Mouse (Mus musculus): ENCODE data around the gene Msh5. TPM values are rescaled to one million over a fixed set of nuclear protein-coding genes. Genes with fewer than 3 reads are reported as not detected.
A peak's percentile ranks its signal among the peaks of the same experiment; 100 is the strongest.

Msh5 gene
- polyA plus RNA-seq, 1 experiment = 2.4 TPM

DNA sequence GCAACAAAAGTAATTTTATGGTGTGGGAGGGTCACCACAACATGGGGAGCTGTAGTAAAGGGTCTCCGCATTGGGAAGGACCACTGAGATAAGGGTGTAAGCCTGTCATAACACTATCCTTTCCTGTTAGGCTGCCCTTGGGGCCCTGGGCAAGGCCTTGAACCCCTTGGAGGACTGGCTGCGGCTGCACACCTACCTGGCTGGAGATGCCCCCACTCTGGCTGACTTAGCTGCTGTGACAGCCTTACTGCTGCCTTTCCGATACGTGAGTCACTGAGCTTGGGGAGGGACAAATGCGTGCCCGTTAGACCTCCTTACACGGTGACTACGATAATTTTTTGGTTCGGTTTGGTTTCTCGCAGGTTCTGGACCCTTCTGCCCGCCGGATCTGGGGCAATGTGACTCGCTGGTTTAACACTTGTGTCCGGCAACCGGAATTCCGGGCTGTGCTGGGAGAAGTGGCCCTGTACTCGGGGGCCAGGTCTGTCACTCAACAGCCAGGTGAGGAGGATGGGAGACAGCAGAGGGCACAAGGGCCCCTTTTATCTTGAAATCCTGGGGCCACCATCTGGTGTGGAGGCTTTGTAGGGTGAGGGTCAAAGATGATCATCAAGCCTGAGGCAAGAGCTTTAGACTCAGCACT, 42.3 kb downstream of the Msh5 start:
- TF ChIP-seq CTCF (IDR thresholded peaks at IDR 0.05; ENCODE audit: low read depth, low read length) (no peak), POLR2A (IDR thresholded peaks at IDR 0.05; ENCODE audit: borderline replicate concordance, low read depth, low read length) (no peak)
- no peak overlapping the region for H3K4me3 ChIP-seq (ENCODE audit: insufficient read depth, low read length)
- H3K27ac ChIP-seq (ENCODE audit: insufficient read depth, low read depth, low read length) = no peak overlapping the region
- H3K4me1 ChIP-seq (ENCODE audit: control insufficient read depth, insufficient read depth, low read length) = peaks cover 8% of the 10 kb centered on the region

GRCm38 (mm10) chr17:35003022-35003838, 43.3 kb downstream of the Msh5 start:
- TF ChIP-seq POLR2A (IDR thresholded peaks at IDR 0.05; ENCODE audit: borderline replicate concordance, low read depth, low read length) (no peak), CTCF (IDR thresholded peaks at IDR 0.05; ENCODE audit: low read depth, low read length) (no peak)
- H3K4me3 ChIP-seq (ENCODE audit: insufficient read depth, low read length) = peak overlapping the region; percentile 91; the same call in 1 of the 2 replicates
- H3K4me1 ChIP-seq (ENCODE audit: control insufficient read depth, insufficient read depth, low read length) = peaks cover 10% of the 10 kb centered on the region
- H3K27ac ChIP-seq (ENCODE audit: insufficient read depth, low read depth, low read length) = no peak overlapping the region

DNA sequence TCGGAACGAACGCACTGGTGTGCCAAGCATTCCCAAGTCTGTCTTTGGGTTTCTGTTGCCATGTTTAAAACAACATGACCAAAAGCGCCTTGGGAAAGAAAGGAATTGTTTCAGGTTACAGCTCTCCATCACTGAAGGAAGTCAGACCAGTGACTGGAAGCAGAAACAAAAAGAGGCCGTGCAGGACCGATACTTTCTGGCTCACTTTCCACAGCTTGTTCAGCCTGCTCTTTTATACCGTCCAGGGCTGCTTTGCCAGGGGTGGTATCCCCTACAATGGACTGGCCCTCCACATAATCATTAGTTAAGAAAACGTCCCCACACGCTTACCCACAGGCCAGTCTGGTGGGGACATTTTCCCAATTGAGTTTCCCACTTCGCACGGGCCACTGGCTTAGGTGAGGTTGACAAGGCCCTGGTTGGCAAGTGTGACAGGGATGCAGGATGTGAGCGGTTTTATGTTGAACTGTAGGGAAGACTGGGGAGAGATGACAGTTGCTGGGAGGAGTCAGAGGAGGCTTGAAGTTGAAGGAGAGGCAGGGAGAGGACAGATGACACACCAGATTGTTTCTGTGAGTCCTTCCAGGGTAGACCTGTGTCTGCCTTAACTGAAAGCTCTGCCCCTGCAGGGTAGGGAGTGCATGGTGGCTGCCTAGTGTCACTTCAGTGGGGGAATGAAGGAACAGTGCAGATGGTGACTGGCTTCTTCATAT, 44.2 kb downstream of the Msh5 start:
- Histone ChIP-seq H3K4me3 (ENCODE audit: insufficient read depth, low read length) (peak overlapping the region; percentile 91), H3K4me1 (ENCODE audit: control insufficient read depth, insufficient read depth, low read length) (peaks cover 18% of the 10 kb centered on the region), H3K27ac (ENCODE audit: insufficient read depth, low read depth, low read length) (peak overlapping the region; percentile 96)
- TF ChIP-seq CTCF (IDR thresholded peaks at IDR 0.05; ENCODE audit: low read depth, low read length) (no peak), POLR2A (IDR thresholded peaks at IDR 0.05; ENCODE audit: borderline replicate concordance, low read depth, low read length) (no peak)

GRCm38 (mm10) chr17:35001452-35002152, 44.9 kb downstream of the Msh5 start:
- TF ChIP-seq CTCF (IDR thresholded peaks at IDR 0.05; ENCODE audit: low read depth, low read length) = no peak
- Histone ChIP-seq H3K4me3 (ENCODE audit: insufficient read depth, low read length) (peak overlapping the region; percentile 91), H3K4me1 (ENCODE audit: control insufficient read depth, insufficient read depth, low read length) (peaks cover 21% of the 10 kb centered on the region), H3K27ac (ENCODE audit: insufficient read depth, low read depth, low read length) (peak overlapping the region; percentile 96)

- peak within 1 kb of the TSS; percentile 91 for H3K4me3 ChIP-seq (ENCODE audit: insufficient read depth, low read length)
- H3K27ac ChIP-seq (ENCODE audit: insufficient read depth, low read depth, low read length) = peak within 1 kb of the TSS; percentile 96
- no peak for TF ChIP-seq POLR2A (IDR thresholded peaks at IDR 0.05; ENCODE audit: borderline replicate concordance, low read depth, low read length)
- TF ChIP-seq CTCF (IDR thresholded peaks at IDR 0.05; ENCODE audit: low read depth, low read length) = no peak
- peaks cover 21% of the 10 kb centered on the region for H3K4me1 ChIP-seq (ENCODE audit: control insufficient read depth, insufficient read depth, low read length)
These were observed 45.7 kb downstream of the Msh5 start, which contains the start of gene Vars for GRCm38 (mm10) chr17:35000717-35001451. Gene Vars, plus strand, starts transcription at chr17:35000987.

DNA sequence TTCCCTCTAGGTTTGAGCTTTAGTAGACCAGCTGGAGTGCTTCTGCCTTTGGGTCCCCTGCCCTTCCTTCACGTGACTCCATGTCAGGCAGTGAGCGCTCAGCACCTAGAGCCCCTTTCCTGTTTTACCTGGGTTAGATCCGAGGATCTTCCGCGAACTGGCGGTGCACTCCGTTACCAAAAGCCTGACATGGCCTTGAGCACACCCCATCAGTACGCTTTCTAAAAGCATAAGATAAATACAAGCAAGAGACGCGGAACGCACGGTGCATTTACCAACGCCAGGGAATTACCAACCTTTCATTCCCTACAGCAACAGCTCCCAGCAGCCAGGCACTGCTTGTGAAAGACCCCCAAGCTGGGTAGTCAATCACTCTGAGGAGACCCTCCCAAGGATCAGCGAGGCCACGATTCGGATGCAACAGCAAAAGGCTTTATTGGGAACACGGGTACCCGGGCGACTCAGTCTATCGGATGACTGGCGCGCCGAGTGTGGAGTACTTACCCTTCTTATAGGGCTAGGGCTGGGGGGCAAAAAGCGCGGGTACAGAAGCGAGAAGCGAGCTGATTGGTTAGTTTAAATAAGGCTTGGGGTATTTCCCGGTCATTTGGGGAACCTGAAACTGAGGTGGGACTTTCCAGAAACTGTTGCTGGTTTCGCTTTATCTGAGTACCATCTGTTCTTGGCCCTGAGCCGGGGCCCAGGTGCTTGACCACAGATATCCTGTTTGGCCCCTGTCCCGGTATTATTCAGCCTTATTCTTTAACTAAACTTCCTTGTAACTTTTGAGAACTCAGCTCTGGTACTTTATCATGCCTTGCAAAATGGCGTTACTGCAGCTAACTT, 46.5 kb downstream of the Msh5 start:
- Histone ChIP-seq H3K4me1 (ENCODE audit: control insufficient read depth, insufficient read depth, low read length) (peaks cover 21% of the 10 kb centered on the region), H3K27ac (ENCODE audit: insufficient read depth, low read depth, low read length) (peak overlapping the region; percentile 96), H3K4me3 (ENCODE audit: insufficient read depth, low read length) (peak overlapping the region; percentile 91)

GRCm38 (mm10) chr17:34998526-34999430, 47.8 kb downstream of the Msh5 start:
- TF ChIP-seq POLR2A (IDR thresholded peaks at IDR 0.05; ENCODE audit: borderline replicate concordance, low read depth, low read length) (0 out of 2 replicates have a peak, but pooled peaks have one; percentile 60), CTCF (IDR thresholded peaks at IDR 0.05; ENCODE audit: low read depth, low read length) (no peak)
- Histone ChIP-seq H3K4me1 (ENCODE audit: control insufficient read depth, insufficient read depth, low read length) (peaks cover 21% of the 10 kb centered on the region), H3K4me3 (ENCODE audit: insufficient read depth, low read length) (peak overlapping the region; percentile 68), H3K27ac (ENCODE audit: insufficient read depth, low read depth, low read length) (peak overlapping the region; percentile 95)

GRCm38 (mm10) chr17:34997142-34997483, 49.4 kb downstream of the Msh5 start:
- H3K27ac ChIP-seq (ENCODE audit: insufficient read depth, low read depth, low read length) = no peak overlapping the region
- no peak overlapping the region for H3K4me3 ChIP-seq (ENCODE audit: insufficient read depth, low read length)
- TF ChIP-seq POLR2A (IDR thresholded peaks at IDR 0.05; ENCODE audit: borderline replicate concordance, low read depth, low read length) (no peak), CTCF (IDR thresholded peaks at IDR 0.05; ENCODE audit: low read depth, low read length) (no peak)
- H3K4me1 ChIP-seq (ENCODE audit: control insufficient read depth, insufficient read depth, low read length) = peaks cover 14% of the 10 kb centered on the region

Data from bone marrow macrophage, adult 2 months (primary cell).